Mouse (Mus musculus): ENCODE measurements around the gene Gm6169. TPM values are rescaled to one million over a fixed set of nuclear protein-coding genes. Genes with fewer than 3 reads are reported as not detected.

The Gm6169 gene
- polyA plus RNA-seq, 1 experiment from 2014 or later = 1.4 TPM

Other genes with a start within 250 kb of the Gm6169 start
- 0.14 and 0.22 TPM in 2 replicates for gene Gcnt4, start 174.5 kb downstream of the Gm6169 start, polyA plus RNA-seq (2015; fragmentation: Nextera tagmentation; extraction: Ambion mirVana)
- not detected in 2 replicates for gene 1700029F12Rik, start 64.9 kb downstream of the Gm6169 start, polyA plus RNA-seq (2015; fragmentation: Nextera tagmentation; extraction: Ambion mirVana)
- gene Fam169a, start 32.0 kb downstream of the Gm6169 start, polyA plus RNA-seq (2015; fragmentation: Nextera tagmentation; extraction: Ambion mirVana) = 28.1 and 31.9 TPM in 2 replicates
- gene Gfm2, start 38.7 kb upstream of the Gm6169 start, polyA plus RNA-seq (2015; fragmentation: Nextera tagmentation; extraction: Ambion mirVana) = 30.3 and 31.9 TPM in 2 replicates
- gene Nsa2, start 38.7 kb upstream of the Gm6169 start, polyA plus RNA-seq (2015; fragmentation: Nextera tagmentation; extraction: Ambion mirVana) = 33.0 and 33.1 TPM in 2 replicates
- gene Hexb, start 99.1 kb upstream of the Gm6169 start, polyA plus RNA-seq (2015; fragmentation: Nextera tagmentation; extraction: Ambion mirVana) = 54.1 and 58.5 TPM in 2 replicates
- gene Enc1, start 141.9 kb upstream of the Gm6169 start, polyA plus RNA-seq (2015; fragmentation: Nextera tagmentation; extraction: Ambion mirVana) = 66.3 and 67.6 TPM in 2 replicates